Mouse (Mus musculus) ZHBTc4 (cell line): ENCODE results near the gene Msi2.

Experiments used
- DNase-seq: peaks from one replicate; pipeline ENCODE4 v3.0.0-alpha.2; 2011; ENCODE audit warnings: low read depth, low spot score

The Msi2 gene

GRCm38 (mm10) chr11:88718050-88718765, at the start of gene Msi2:
TSS of gene Msi2 (minus strand) at chr11:88718513.
- peak; percentile 95 for DNase-seq

DNA sequence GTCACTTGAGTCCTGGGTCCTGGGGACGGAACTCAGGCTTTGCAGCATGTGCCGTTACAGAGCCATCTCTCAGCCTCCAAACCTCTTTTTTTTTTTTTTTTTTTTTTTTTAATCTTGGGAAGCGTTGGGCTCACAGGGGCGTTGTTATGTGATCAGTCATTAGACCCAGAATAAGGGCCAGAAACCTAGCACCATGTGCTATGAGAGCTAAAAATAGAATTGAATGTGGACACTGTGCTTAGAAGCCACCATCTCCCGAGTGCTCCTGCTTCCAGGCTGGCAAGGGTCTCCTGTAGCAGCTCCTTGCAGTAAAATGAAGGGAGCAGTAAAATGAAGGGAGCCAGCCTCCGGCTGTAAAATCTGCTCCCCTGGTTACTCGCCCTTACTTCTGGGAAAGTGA, 47.3 kb upstream of the Msi2 start:
- DNase-seq = no peak

DNA sequence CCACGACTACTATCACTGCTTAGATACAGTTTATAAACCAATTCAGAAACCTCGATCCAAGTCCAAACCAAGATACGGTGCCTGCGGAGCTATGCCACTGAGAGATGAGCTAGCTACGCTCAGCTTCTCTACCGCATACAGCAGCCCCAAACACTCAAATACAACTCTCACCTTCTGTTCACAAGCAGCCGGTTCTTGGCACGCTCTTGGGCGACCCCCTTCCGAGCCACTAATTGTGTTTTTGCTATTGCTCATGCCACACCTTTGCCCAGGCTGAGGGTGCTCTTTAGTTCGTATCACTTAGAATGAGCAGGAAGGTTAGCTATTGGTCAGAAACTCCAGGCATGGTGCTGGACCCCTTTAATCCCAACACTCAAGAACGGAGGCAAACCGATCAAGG, 45.1 kb upstream of the Msi2 start:
- no peak for DNase-seq

- DNase-seq = no peak
Measured at GRCm38 (mm10) chr11:88759501-88759900, 41.2 kb upstream of the Msi2 start.

GRCm38 (mm10) chr11:88758402-88758801, 40.1 kb upstream of the Msi2 start:
- DNase-seq = peak; percentile 74

- no peak for DNase-seq
Measured at GRCm38 (mm10) chr11:88745306-88745705, 27.0 kb upstream of the Msi2 start.

- peak; percentile 93 for DNase-seq
Measured at GRCm38 (mm10) chr11:88739574-88740295, 21.4 kb upstream of the Msi2 start.

DNA sequence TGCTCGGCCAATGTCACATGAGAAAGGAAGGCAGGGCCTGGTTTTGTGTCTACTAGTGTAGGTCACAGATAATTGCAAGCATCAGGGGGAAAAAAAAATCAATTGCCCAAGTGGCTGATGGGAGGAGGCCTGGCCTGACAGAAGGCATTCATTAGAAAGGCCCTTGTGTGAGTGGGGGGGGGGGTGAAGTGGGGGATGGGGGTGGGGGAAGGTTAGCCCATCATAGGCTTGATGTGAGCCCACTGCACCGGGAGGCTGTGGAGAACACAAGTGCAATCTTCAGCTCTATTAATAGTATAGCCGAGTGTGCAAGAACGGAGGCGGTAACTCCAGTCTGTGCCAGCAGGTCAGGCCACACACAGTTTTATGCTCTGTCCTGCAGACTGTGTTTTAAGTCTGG, 11.1 kb upstream of the Msi2 start:
- DNase-seq = no peak

- DNase-seq = peak; percentile 78
Measured at GRCm38 (mm10) chr11:88728508-88728890, 10.2 kb upstream of the Msi2 start.

DNA sequence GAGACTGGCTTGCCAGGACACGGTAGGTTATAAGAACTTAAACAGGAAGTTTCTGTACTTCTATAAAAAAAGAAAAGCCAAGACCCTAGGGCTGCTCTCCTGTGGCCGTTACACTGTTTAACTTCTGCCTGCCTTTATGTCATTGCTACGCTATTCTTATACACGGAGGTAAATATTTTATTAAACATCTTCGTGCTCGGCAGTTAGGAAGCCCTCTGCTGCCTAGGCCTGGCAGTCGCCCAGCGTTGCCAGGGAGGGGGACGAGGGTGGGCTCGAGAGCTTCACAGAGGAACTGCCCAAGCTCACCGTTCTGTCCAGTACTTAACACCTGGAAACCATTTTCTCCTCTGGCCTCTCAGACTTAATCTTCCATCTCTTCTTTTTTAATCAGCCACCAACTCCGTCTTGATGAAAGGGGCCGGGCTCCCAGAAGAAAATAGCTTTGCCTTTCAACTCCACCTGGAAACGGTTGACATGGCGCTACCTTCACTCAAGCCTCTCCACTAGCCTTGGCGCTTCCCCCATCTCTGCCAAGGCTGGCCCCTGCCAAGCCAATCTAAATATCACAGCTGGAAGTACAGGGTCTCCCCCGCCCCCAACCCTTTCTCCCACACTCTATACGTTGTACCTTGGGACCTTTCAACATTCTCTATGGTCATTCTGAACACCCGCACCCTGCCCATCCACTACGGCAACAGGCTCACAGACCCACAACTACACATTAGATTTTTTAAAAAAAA, 9.6 kb upstream of the Msi2 start:
- peak; percentile 70 for DNase-seq

GRCm38 (mm10) chr11:88721144-88721636, 2.9 kb upstream of the Msi2 start:
- DNase-seq = no peak

DNA sequence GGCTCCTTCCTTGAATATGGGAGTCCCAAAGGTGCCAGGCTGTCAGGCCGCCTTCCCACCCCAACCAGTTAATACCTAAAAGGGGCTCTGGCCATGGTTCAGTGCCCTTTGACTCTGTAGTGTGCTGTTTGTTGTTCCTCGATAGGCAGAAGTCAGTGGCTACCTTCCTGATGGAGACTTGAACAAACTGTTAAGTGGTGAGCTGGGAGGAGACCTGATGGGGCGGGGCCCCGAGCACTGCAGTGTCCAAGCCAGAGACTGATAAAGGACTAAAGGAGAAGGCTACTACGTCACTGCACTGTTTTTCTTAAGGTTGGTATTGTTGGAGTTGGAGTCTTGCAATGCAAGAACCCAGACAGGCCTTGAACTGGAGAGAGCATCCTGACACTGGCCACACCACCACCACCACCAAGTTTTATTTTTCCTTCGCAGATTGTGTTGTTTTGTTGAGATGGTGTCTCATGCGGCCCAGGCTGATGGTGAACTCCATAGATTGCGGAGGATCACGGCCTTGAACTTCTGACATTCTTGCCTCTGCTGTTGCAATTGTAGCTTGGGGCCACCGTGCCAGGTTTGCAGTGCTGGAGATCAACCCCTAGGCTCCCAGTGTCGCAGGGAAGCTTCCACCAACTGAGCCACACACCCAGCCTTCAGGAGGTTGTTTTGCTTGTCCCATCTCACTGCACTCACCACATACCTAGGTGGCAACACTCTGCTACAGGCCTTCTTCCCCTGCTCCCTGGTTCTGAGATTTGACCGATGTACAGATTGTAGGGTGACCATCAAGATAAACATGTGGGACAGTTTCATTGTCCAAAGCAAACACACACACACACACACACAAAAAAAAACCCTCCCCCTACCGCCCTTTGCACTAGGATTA, 2.2 kb upstream of the Msi2 start:
- peak; percentile 51 for DNase-seq

GRCm38 (mm10) chr11:88719601-88720000, 1.3 kb upstream of the Msi2 start:
- no peak for DNase-seq

DNA sequence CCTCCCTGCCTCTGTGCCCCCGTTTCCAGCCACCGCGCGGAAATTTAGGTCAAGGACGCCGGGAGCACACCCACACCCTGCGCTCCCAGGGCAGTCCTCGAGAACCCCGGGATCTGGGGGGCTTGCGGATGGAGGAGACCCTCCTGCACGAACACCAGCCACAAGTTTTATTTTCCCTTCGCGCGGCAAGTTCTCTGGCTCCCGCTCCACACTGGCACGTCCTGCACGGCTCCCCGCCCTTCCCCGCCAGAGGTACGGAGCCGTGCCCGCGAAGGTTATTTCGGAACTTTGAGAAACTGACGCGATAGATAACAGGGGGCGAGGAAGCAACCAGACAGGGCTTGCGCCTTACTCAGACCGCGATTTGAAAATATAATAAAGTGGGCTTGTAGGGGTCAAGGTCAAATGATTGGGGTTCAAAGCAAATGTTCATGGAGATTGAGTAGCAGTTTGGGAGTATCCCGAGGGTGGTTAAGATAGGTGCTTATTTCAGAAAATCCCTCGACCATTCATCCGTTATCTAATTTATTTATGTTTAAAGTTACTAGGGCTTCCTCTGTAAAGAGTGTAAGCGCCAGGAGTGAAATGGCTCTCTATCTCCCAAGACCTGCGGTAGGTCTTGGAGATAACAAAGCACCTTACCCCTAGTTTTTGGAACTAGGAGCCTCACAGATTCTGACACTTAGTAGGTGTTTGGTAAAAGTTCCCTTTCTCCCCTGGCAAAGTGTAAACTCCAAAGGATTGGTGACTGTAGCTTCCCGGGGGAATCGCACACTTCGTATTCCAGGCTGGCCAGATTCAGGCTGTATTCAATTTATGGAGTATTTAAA, 668 bp upstream of the Msi2 start:
- DNase-seq = peak; percentile 66

GRCm38 (mm10) chr11:88717644-88718049, 666 bp downstream of the Msi2 start:
- DNase-seq = no peak

DNA sequence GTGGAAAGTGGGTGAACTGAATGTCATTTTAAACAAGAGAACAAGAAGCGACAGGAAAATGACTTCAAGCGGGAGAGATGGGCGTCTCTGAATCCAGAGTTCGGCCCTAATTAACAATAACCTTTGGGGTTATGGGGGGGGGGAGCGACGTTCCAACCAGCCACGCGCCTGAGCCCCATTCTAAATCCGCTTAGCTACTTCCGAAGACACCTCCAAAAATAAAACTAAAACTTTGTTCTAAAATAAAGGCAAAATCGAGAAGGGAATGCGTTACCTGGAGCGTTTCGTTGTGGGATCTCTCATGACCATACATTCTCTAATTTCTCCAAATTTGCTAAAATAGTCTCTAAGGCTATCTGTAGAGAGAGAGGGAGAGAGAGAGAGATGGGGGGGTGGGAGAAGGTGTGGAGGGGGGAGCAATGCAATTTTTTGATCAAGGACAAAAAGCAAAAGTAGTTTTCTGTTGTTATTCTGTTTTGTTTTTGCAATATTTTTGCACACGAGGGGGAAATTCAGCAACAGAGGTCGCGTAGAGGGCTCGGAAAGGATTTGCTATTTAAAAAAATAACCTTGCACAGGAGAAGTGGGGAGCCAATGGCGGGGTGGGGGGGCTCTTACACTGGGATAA, 1.2 kb downstream of the Msi2 start:
- DNase-seq = no peak

DNA sequence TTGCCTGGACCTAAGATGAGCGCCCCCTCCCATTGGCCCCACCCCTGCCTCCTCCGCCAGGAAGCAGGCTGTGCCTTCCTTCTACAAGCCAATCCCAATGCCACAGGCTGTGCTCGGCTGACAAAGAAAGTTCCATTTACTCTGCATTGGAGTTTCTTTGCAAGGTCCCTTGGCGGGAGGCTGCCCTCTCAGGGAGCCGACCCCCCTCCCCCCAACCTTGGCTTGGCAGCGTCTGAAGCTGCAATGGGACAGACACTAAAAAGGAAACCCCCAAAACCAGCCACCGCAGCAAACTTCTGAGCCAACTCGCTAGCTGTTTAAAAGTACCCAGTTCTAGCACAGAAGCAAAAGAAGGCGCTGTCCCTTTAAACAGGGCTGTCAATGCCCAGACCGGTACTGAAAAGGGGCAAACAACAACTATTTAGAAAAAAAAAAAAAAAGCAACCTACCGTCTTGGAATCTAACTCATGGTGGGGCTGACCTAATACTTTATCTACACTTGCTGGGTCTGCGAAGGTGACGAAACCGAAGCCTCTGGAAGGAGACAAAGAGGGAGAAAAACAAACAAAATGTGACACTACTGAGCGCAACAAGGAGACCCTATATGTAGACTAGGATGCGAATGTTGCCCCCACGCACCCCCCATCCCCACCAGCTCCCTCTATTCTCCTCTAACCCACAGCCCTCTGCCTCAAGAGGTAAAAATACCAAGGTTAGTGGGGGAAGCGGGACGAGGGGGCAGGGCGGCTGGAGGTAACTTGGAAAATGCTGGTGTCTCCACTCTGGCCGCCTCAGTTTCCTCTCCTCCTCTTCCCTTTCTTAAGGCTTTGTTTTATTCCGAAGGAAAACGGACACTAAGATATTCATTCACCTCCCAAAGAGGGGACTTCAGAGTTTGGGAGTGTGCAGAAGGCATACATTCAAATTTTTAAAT, 2.0 kb downstream of the Msi2 start:
- peak; percentile 84 for DNase-seq

GRCm38 (mm10) chr11:88715299-88715698, 3.0 kb downstream of the Msi2 start:
- DNase-seq = no peak

DNA sequence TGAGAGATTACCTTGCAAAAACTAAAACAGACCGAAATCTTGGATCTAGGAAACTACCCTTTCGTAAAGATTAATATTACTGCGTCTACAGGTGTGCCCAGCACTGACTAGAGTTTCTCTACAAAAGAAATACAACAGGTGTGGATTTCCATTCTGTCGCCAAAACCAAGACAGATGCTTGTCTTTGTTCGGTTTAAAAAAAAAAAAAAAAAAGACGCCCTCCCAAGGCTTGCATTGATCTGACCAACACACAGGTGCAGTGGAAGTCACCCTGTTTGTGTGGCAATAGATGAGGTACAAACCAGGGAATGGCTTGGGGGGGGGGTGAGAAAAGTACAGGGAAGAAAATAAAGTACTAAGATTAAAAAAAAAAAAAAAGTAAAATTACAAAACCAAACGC, 4.2 kb downstream of the Msi2 start:
- no peak for DNase-seq
